Mouse (Mus musculus) brain, embryonic 14.5 days (tissue): ENCODE results near the gene Phkg2.

ENCODE experiments used
- CTCF ChIP-seq: fragments of 200-500 bp; IDR thresholded peaks from 2 replicates; pipeline ENCODE4 v1.5.1; 2012; ENCODE audit warnings: inconsistent platforms, mild to moderate bottlenecking, moderate library complexity, borderline replicate concordance; ENCODE audit not compliant: insufficient read depth, insufficient read length; ENCODE audit errors: extremely low read depth
- POLR2A ChIP-seq: fragments of 200-500 bp; IDR thresholded peaks from 2 replicates; pipeline ENCODE4 v1.6.1; 2012; ENCODE audit warnings: mild to moderate bottlenecking, inconsistent platforms, borderline replicate concordance; ENCODE audit not compliant: poor library complexity, insufficient read depth, insufficient read length, severe bottlenecking; ENCODE audit errors: extremely low read depth

DNA sequence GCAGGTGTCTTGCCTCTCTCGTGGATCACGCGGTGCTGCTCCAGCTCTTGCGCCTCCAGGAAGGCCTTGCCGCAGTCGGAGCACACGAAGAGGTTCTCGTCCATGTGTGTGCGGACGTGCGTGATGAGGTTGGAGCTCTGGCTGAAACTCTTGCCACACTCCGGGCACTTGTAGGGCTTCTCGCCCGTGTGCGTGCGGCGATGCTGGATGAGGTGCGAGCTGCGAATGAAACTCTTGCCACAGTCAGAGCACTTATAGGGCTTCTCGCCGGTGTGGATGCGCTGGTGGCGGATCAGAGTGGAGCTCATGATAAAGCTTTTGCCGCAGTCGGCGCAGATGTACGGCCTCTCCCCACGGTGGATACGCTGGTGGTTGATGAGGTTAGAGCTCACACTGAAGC, 37.9 kb downstream of the Phkg2 start:
- TF ChIP-seq CTCF = no peak
- no peak for TF ChIP-seq POLR2A
